Mouse (Mus musculus): ENCODE results near the gene Strip1. TPM values are rescaled to one million over a fixed set of nuclear protein-coding genes. Genes with fewer than 3 reads are reported as not detected.

Strip1 gene
- polyA plus RNA-seq (2015; fragmentation: Nextera tagmentation; extraction: Ambion mirVana): 18.0 and 18.3 TPM in 2 replicates

GRCm38 (mm10) chr3:107631523-107631958 lies at the start of gene Strip1:
Gene Strip1 (minus strand): TSS chr3:107631694.

DNA sequence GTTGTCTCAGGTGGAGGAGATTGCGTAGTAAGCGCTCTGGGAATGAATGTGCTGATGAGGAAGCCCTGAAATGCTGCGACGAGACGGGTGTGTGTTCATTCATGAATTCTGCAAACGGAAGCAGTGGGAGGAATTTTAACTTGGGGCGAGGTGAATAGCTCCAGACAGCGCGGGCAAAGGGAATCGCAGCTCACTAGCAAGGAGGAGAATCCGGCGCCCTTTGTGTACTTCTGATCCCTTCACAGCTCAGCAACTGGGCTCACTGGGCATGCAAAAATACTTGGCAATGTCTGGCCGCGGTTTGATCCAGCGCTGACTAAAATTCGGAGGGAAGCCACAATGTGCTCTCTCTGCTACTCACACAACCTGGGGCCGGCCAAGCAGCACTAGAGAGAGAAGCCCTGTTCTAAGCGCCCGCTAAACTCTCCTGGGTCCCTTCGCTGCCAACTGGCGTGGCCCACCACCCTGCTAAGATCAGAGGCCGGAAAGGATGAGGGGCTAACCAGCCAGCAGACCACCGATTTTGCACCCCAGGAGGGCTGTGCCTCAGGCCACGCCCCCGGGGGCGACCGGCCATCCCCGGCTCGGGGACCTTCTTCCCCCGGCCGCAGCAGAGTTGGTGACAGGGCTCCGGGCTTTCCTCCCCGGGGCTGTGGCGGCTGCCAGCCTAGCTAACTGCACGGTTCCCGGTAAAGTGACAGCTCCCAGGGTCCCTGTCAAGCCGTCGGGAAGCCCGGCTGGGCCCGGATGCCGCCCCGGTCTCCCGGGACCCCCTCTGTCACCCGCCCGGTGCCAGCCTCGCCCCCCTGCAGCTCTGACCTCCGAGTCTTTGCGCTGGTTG lies 592 bp downstream of the Strip1 start, which contains the start of gene Gm10961:
TSS of gene Gm10961 (plus strand) at position 641 of the 841 bp plus-strand sequence.

GRCm38 (mm10) chr3:107594662-107595263 lies 36.7 kb downstream of the Strip1 start, which contains the start of gene Alx3:
Gene Alx3 (plus strand): TSS chr3:107595031.

Other genes starting within 250 kb of the Strip1 start
- 0.10 TPM in 1 of 2 replicates, not detected in the other for gene Kcnc4, start 172.1 kb downstream of the Strip1 start, polyA plus RNA-seq (2015; fragmentation: Nextera tagmentation; extraction: Ambion mirVana)
- 4.1 and 4.4 TPM in 2 replicates for gene Slc6a17, start 113.7 kb downstream of the Strip1 start, polyA plus RNA-seq (2015; fragmentation: Nextera tagmentation; extraction: Ambion mirVana)
- gene Ubl4b, start 76.6 kb downstream of the Strip1 start, polyA plus RNA-seq (2015; fragmentation: Nextera tagmentation; extraction: Ambion mirVana): not detected in 2 replicates
- not detected in 2 replicates for gene Alx3, start 36.7 kb downstream of the Strip1 start, polyA plus RNA-seq (2015; fragmentation: Nextera tagmentation; extraction: Ambion mirVana)
- gene Gm10961, start 372 bp downstream of the Strip1 start, polyA plus RNA-seq (2015; fragmentation: Nextera tagmentation; extraction: Ambion mirVana): not detected in 2 replicates
- 39.2 and 41.9 TPM in 2 replicates for gene Ahcyl1, start 64.9 kb upstream of the Strip1 start, polyA plus RNA-seq (2015; fragmentation: Nextera tagmentation; extraction: Ambion mirVana)
- gene Csf1, start 128.8 kb upstream of the Strip1 start, polyA plus RNA-seq (2015; fragmentation: Nextera tagmentation; extraction: Ambion mirVana): 21.6 and 26.2 TPM in 2 replicates
- not detected in 2 replicates for gene Eps8l3, start 245.5 kb upstream of the Strip1 start, polyA plus RNA-seq (2015; fragmentation: Nextera tagmentation; extraction: Ambion mirVana)